Mouse (Mus musculus): ENCODE measurements around the gene Dapk2. TPM values are rescaled to one million over a fixed set of nuclear protein-coding genes. Genes with fewer than 3 reads are reported as not detected.
"Not testable (repeated sequence)": the region's sequence is repeated elsewhere in the genome, so short reads cannot be mapped to it uniquely, and the experiment has no call there.

Gene Dapk2
- polyA plus RNA-seq, 1 experiment from 2014 or later, result 9.0 TPM

DNA sequence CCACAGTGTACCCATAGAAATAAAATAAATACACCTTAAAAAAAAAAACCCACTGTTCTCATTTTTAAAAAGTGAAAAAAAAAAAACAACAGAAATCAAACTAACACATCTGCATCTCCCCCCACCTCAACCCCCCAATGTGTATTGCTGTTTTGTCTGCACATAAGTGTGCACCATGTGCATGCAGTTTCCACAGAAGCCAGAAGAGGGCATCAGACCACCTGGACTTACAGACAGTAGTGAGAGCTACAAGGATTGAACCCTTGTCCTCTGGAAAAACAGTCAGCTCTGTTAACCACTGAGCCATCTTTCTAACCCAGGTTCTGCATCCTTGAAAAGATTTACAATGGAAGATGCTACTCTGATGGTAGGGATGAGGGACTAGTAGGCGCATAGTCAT, 124.6 kb downstream of the Dapk2 start:
- Histone ChIP-seq H3K27me3 (ENCODE audit: control insufficient read depth, insufficient read depth, low read length) (no peaks in the 10 kb centered on the region), H3K4me1 (replicated peaks; ENCODE audit: control insufficient read depth, insufficient read depth, low read length) (no peaks in the 10 kb centered on the region), H3K27ac (ENCODE audit: low read depth, low read length) (no peak overlapping the region), H3K36me3 (ENCODE audit: control insufficient read depth, insufficient read depth, low read length) (no peaks in the 10 kb centered on the region), H3K9me3 (ENCODE audit: control insufficient read depth, low read length) (no peaks in the 10 kb centered on the region), H3K9ac (ENCODE audit: low read length) (no peak overlapping the region), H3K4me2 (ENCODE audit: low read depth, low read length, severe bottlenecking) (no peak overlapping the region), H3K4me3 (ENCODE audit: low read depth, low read length) (no peak overlapping the region)
- 100% methylated on average over 1 of the region's 1 CpGs for WGBS
- ATAC-seq (replicated peaks; ENCODE audit: low FRiP score) (no peak), DNase-seq (ENCODE audit: low spot score) (no peak)

DNA sequence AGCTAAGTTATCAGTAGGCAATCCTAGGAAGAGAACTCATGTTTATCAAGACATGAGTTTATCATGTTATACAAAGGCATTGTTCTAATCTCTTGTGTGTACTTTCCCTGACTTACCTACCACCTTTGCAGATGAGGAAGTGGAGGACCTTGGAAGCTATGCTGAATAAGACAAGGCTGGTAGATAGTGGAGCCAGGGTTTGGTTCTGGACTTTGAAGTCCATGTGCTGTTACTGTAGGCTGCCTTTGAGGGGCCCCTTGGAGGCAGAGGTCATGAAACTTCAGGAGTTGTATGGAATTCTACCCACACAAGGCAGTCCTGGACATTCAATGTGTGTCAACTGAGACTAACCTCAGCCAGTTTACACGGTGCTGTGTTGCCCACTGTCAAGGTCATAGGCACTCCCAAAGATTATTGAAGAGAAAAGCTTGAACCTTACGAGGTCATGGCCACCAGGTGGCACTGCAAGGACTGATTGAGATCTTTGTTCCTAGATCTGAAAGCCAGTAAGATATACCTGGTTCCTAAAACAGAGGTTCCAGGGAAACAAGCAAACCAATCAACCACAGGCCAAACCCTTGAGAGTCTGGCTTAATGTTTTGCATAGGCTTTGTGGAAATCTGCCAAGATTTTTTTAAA, 125.7 kb downstream of the Dapk2 start:
- no peaks in the 10 kb centered on the region for H3K9me3 ChIP-seq (ENCODE audit: control insufficient read depth, low read length)
- ATAC-seq (replicated peaks; ENCODE audit: low FRiP score), result no peak

DNA sequence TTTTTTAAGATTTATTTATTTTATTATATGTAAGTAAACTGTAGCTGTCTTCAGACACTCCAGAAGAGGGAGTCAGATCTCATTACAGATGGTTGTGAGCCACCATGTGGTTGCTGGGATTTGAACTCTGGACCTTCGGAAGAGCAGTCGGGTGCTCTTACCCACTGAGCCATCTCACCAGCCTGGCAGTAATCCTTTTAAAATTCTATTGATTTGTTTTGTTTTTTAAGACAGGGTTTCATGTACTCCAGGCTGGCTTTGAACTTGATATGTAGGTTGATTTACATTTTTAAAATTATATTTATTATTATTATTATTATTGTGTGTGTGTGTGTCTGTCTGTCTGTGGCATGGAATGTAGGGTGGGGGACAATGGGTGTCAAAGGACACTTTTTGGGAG, 127.2 kb downstream of the Dapk2 start:
- DNase-seq (ENCODE audit: low spot score); ATAC-seq (replicated peaks; ENCODE audit: low FRiP score); H3K4me3 ChIP-seq (ENCODE audit: low read depth, low read length); H3K36me3 ChIP-seq (ENCODE audit: control insufficient read depth, insufficient read depth, low read length); H3K27ac ChIP-seq (ENCODE audit: low read depth, low read length); H3K9ac ChIP-seq (ENCODE audit: low read length); H3K27me3 ChIP-seq (ENCODE audit: control insufficient read depth, insufficient read depth, low read length); H3K9me3 ChIP-seq (ENCODE audit: control insufficient read depth, low read length); H3K4me1 ChIP-seq (replicated peaks; ENCODE audit: control insufficient read depth, insufficient read depth, low read length); H3K4me2 ChIP-seq (ENCODE audit: low read depth, low read length, severe bottlenecking): not testable (repeated sequence)
- 97% methylated on average over 2 of the region's 2 CpGs for WGBS

More for the DNA sequence above, 125.7 kb downstream of the Dapk2 start:
- Histone ChIP-seq H3K27me3 (ENCODE audit: control insufficient read depth, insufficient read depth, low read length) (no peaks in the 10 kb centered on the region), H3K27ac (ENCODE audit: low read depth, low read length) (no peak overlapping the region), H3K36me3 (ENCODE audit: control insufficient read depth, insufficient read depth, low read length) (no peaks in the 10 kb centered on the region), H3K4me2 (ENCODE audit: low read depth, low read length, severe bottlenecking) (no peak overlapping the region), H3K4me1 (replicated peaks; ENCODE audit: control insufficient read depth, insufficient read depth, low read length) (no peaks in the 10 kb centered on the region), H3K9ac (ENCODE audit: low read length) (no peak overlapping the region), H3K4me3 (ENCODE audit: low read depth, low read length) (no peak overlapping the region)
- WGBS, result 18% methylated on average over 2 of the region's 2 CpGs
- DNase-seq (ENCODE audit: low spot score), result peak; percentile 74

DNA sequence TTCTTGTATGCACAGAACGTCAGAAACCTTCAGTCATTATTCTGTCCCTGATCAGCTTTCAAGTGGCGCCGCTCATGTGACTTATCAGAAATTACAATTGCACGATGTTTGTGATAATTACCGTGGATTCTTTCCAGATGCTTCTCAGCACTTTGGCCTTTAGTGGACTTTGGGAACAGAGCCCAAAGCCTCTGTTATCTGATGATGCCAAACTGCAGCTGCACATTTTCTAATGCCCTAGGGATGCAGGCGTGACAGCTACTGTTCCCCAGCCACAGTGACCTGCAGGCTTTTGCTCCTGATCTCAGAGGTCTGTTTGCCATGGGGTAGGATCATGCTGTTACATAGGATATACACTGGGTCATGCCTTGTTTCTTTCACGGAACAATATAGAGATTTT, 127.9 kb downstream of the Dapk2 start:
- H3K36me3 ChIP-seq (ENCODE audit: control insufficient read depth, insufficient read depth, low read length), result no peaks in the 10 kb centered on the region
- H3K9me3 ChIP-seq (ENCODE audit: control insufficient read depth, low read length), result no peaks in the 10 kb centered on the region
- no peaks in the 10 kb centered on the region for H3K4me1 ChIP-seq (replicated peaks; ENCODE audit: control insufficient read depth, insufficient read depth, low read length)
- DNase-seq (ENCODE audit: low spot score) (no peak), ATAC-seq (replicated peaks; ENCODE audit: low FRiP score) (no peak)
- no peak overlapping the region for H3K27ac ChIP-seq (ENCODE audit: low read depth, low read length)
- no peak overlapping the region for H3K4me3 ChIP-seq (ENCODE audit: low read depth, low read length)
- H3K9ac ChIP-seq (ENCODE audit: low read length), result no peak overlapping the region
- no peaks in the 10 kb centered on the region for H3K27me3 ChIP-seq (ENCODE audit: control insufficient read depth, insufficient read depth, low read length)
- no peak overlapping the region for H3K4me2 ChIP-seq (ENCODE audit: low read depth, low read length, severe bottlenecking)
- WGBS, result 71% methylated on average over 7 of the region's 7 CpGs

DNA sequence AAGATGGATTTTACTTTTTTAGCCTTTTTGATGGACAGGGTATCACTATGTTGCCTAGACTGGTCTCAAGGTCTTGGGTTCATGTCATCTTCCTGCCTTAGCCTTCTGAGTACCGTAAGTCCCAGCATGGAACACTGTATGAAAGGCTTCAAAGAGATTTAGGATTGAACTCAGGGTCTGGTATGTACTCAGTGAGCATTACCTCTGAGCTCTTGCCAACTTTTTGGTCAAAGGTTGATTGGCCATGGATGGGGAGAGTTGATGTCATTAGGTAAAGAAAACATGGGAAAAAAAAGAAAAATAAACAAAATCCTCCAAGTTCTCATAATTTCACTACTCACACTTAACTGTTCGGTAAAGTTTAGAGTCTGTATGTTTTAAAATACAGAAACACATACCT, 132.7 kb downstream of the Dapk2 start:
- ATAC-seq (replicated peaks; ENCODE audit: low FRiP score) (no peak), DNase-seq (ENCODE audit: low spot score) (no peak)
- H3K9me3 ChIP-seq (ENCODE audit: control insufficient read depth, low read length), result no peaks in the 10 kb centered on the region
- no peak overlapping the region for H3K9ac ChIP-seq (ENCODE audit: low read length)
- no peak overlapping the region for H3K27ac ChIP-seq (ENCODE audit: low read depth, low read length)
- no peaks in the 10 kb centered on the region for H3K36me3 ChIP-seq (ENCODE audit: control insufficient read depth, insufficient read depth, low read length)
- 0 out of 2 replicates have a peak, but pooled peaks cover 4% of the 10 kb centered on the region for H3K4me1 ChIP-seq (replicated peaks; ENCODE audit: control insufficient read depth, insufficient read depth, low read length)
- H3K27me3 ChIP-seq (ENCODE audit: control insufficient read depth, insufficient read depth, low read length), result no peaks in the 10 kb centered on the region
- no peak overlapping the region for H3K4me3 ChIP-seq (ENCODE audit: low read depth, low read length)
- WGBS, result 83% methylated on average over 2 of the region's 2 CpGs
- no peak overlapping the region for H3K4me2 ChIP-seq (ENCODE audit: low read depth, low read length, severe bottlenecking)

DNA sequence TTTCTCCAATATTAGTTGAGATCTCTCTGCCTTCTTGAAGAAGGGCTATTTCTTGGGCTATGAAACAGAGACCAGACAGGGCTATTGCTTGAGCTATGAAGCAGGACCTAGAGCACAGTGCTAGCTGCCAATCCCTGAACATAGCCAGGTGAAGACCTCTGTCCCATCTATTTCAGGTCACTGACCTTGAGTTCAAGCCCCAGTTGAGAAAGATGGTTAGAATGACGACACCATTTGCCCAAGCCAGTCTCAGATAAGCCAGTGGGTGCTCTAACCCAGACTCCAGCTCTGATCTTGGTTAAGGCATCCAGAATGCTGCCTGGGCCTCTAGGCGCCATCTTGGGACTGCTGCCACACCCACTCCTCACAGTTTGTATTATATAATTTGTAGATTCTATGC, 135.3 kb downstream of the Dapk2 start:
- H3K36me3 ChIP-seq (ENCODE audit: control insufficient read depth, insufficient read depth, low read length), result no peaks in the 10 kb centered on the region
- 0 out of 2 replicates have a peak, but pooled peaks cover 4% of the 10 kb centered on the region for H3K4me1 ChIP-seq (replicated peaks; ENCODE audit: control insufficient read depth, insufficient read depth, low read length)
- H3K4me3 ChIP-seq (ENCODE audit: low read depth, low read length), result no peak overlapping the region
- no peak overlapping the region for H3K4me2 ChIP-seq (ENCODE audit: low read depth, low read length, severe bottlenecking)
- no peak for DNase-seq (ENCODE audit: low spot score)
- H3K9ac ChIP-seq (ENCODE audit: low read length), result no peak overlapping the region
- H3K27me3 ChIP-seq (ENCODE audit: control insufficient read depth, insufficient read depth, low read length), result no peaks in the 10 kb centered on the region
- H3K27ac ChIP-seq (ENCODE audit: low read depth, low read length), result no peak overlapping the region
- ATAC-seq (replicated peaks; ENCODE audit: low FRiP score), result no peak
- WGBS, result 98% methylated on average over 2 of the region's 2 CpGs
- H3K9me3 ChIP-seq (ENCODE audit: control insufficient read depth, low read length), result no peaks in the 10 kb centered on the region

DNA sequence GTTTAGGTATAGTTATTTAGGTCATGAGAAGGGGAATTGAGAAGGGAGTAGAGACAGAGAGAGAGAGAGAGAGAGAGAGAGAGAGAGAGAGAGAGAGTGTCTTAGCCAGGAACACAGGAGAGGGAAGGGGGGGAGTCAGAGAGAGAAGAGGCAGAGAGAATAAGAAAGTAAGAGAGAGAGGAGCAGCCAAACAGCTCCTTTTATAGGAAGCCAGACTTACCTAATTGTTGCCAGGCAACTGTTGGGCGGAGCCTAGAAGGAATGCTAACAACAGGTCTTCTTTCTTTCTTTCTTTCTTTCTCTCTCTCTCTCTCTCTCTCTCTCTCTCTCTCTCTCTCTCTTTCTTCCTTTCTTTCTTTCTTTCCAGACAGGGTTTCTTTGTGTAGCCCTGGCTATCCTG, 136.2 kb downstream of the Dapk2 start:
- H3K27me3 ChIP-seq (ENCODE audit: control insufficient read depth, insufficient read depth, low read length), result no peaks in the 10 kb centered on the region
- no peak overlapping the region for H3K9ac ChIP-seq (ENCODE audit: low read length)
- ATAC-seq (replicated peaks; ENCODE audit: low FRiP score) (no peak), DNase-seq (ENCODE audit: low spot score) (no peak)
- no peak overlapping the region for H3K4me3 ChIP-seq (ENCODE audit: low read depth, low read length)
- 88% methylated on average over 1 of the region's 1 CpGs for WGBS
- no peaks in the 10 kb centered on the region for H3K9me3 ChIP-seq (ENCODE audit: control insufficient read depth, low read length)
- no peak overlapping the region for H3K27ac ChIP-seq (ENCODE audit: low read depth, low read length)
- H3K36me3 ChIP-seq (ENCODE audit: control insufficient read depth, insufficient read depth, low read length), result no peaks in the 10 kb centered on the region
- H3K4me2 ChIP-seq (ENCODE audit: low read depth, low read length, severe bottlenecking), result no peak overlapping the region
- 0 out of 2 replicates have a peak, but pooled peaks cover 4% of the 10 kb centered on the region for H3K4me1 ChIP-seq (replicated peaks; ENCODE audit: control insufficient read depth, insufficient read depth, low read length)

DNA sequence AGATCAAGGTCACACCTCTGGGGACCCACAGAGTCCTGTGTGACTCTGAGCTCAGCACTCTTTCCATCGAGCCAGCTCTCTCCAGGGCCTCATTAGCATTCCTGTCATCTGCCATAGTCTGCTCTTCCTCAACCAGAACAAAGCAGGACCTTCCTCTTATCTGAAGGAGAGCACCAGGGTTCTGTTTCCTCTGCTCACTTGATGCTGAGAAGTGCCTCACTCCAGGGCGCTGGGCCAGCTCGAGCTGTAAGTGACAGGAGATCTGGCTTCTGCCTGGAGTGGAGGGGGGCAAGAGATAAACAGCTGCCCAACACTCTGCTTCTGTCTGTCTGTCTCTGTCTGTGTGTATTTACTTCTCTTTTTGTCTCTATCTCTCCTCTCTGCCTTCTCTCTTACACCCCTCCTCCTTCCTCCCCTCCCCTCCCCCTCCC, 137.0 kb downstream of the Dapk2 start:
- Histone ChIP-seq H3K4me1 (replicated peaks; ENCODE audit: control insufficient read depth, insufficient read depth, low read length) (0 out of 2 replicates have a peak, but pooled peaks cover 4% of the 10 kb centered on the region), H3K4me2 (ENCODE audit: low read depth, low read length, severe bottlenecking) (no peak overlapping the region), H3K4me3 (ENCODE audit: low read depth, low read length) (no peak overlapping the region), H3K27me3 (ENCODE audit: control insufficient read depth, insufficient read depth, low read length) (no peaks in the 10 kb centered on the region), H3K36me3 (ENCODE audit: control insufficient read depth, insufficient read depth, low read length) (no peaks in the 10 kb centered on the region), H3K9me3 (ENCODE audit: control insufficient read depth, low read length) (no peaks in the 10 kb centered on the region), H3K27ac (ENCODE audit: low read depth, low read length) (no peak overlapping the region), H3K9ac (ENCODE audit: low read length) (no peak overlapping the region)
- DNase-seq (ENCODE audit: low spot score) (no peak), ATAC-seq (replicated peaks; ENCODE audit: low FRiP score) (no peak)
- 17% methylated on average over 3 of the region's 3 CpGs for WGBS

DNA sequence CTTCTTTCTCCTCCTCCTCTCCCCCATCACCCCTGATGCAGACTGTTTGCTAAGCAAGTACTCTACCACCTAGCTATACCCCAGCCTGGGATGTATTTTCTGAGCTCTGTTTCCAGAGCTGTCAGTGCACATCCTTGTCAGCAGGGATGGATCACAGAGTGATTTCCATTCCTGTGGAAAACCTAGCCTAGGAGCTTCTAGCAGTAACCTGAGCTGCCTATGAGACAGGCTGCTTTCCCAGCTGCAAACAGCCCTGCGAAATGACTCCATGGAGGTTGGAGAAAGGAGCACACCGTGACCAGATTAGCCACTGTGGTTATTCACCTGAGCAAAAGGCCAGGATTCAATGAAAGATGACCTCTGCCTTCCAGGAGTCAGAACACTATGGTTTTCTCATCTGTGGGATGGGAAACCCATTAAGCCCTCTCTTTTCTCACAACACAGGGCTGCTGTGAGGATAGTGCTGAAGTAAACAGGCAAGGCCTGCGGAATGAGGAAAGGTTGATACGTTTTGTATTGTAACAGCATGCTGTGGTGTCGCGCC, 137.6 kb downstream of the Dapk2 start:
- no peaks in the 10 kb centered on the region for H3K27me3 ChIP-seq (ENCODE audit: control insufficient read depth, insufficient read depth, low read length)
- H3K4me3 ChIP-seq (ENCODE audit: low read depth, low read length), result no peak overlapping the region
- DNase-seq (ENCODE audit: low spot score) (no peak), ATAC-seq (replicated peaks; ENCODE audit: low FRiP score) (no peak)
- no peaks in the 10 kb centered on the region for H3K9me3 ChIP-seq (ENCODE audit: control insufficient read depth, low read length)
- H3K27ac ChIP-seq (ENCODE audit: low read depth, low read length), result no peak overlapping the region
- H3K4me2 ChIP-seq (ENCODE audit: low read depth, low read length, severe bottlenecking), result no peak overlapping the region
- 79% methylated on average over 6 of the region's 6 CpGs for WGBS
- H3K36me3 ChIP-seq (ENCODE audit: control insufficient read depth, insufficient read depth, low read length), result no peaks in the 10 kb centered on the region
- no peak overlapping the region for H3K9ac ChIP-seq (ENCODE audit: low read length)
- H3K4me1 ChIP-seq (replicated peaks; ENCODE audit: control insufficient read depth, insufficient read depth, low read length), result 0 out of 2 replicates have a peak, but pooled peaks cover 4% of the 10 kb centered on the region

Measured in forebrain, embryonic 11.5 days (tissue).